Mouse (Mus musculus): Measurements from ENCODE around the gene Thegl. TPM values are rescaled to one million over a fixed set of nuclear protein-coding genes. Genes with fewer than 3 reads are reported as not detected.
"Not testable (repeated sequence)": the region's sequence is repeated elsewhere in the genome, so short reads cannot be mapped to it uniquely, and the experiment has no call there.

The Thegl gene
- polyA plus RNA-seq, 1 experiment from 2014 or later: 0.30 TPM

DNA sequence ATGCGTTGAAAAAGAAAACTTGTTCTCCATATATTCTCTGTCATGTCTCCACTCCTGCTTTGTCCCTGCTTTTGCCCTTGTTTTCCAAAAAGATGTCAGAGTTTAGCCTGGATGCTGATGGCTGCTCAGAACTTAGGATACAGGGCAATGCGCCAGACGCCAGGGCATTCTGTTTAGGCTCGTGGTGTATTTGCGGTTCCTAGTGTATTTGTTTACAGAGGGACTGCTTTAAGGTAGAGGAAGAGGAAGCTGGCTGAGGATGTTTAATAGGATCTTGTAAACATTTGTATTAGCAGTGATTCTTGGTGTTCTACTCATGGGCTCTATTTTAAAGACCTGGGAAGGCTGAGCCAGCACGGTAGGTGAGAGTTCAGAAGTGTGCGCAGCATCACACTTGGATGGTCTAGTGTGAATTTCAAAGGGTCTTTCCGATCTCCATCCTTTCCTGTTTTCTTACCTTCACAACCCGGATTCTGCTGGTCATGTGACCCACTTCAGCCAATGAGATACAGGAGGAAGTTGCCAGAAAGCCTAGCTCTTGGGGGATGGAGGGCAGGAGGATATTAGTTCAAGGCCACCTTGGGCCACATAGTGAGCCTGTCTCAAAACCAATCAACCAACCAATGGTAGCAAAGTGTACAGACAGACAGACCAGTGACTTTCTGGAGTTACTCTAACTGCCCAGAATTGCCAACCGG is 70.1 kb downstream of the Thegl start:
- H3K27me3 ChIP-seq: peaks cover 26% of the 10 kb centered on the region

DNA sequence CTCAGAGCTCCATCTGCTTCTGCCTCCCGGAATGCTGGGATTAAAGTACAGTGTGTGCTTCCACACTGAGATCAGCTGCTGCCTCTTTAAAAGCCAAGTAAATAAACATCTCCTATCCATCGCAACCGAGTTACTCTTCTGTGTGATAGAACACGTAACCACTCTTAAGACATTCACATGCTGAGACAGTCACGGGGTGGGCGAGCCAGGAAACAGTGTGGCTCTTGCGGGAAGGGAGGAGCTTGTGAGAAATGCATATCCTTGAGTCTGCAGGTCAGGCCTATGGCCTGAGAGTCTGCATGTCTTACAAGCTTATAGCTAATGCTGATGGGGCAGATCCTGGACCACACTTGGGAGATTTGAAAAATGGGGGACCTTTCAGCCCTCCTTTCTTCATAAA is 70.7 kb downstream of the Thegl start:
- Histone ChIP-seq H3K9ac (replicated peaks) (no peak overlapping the region), H3K27ac (no peak overlapping the region), H3K4me1 (replicated peaks) (peaks cover 9% of the 10 kb centered on the region), H3K36me3 (no peaks in the 10 kb centered on the region), H3K4me2 (replicated peaks) (no peak overlapping the region), H3K9me3 (no peaks in the 10 kb centered on the region), H3K4me3 (replicated peaks) (no peak overlapping the region), H3K27me3 (peaks cover 29% of the 10 kb centered on the region)
- ATAC-seq: no peak
- WGBS: 89% methylated on average over 7 of the region's 7 CpGs

More for the DNA sequence above, 70.1 kb downstream of the Thegl start:
- WGBS: 94% methylated on average over 10 of the region's 10 CpGs
- H3K9ac ChIP-seq (replicated peaks): no peak overlapping the region
- H3K4me2 ChIP-seq (replicated peaks): no peak overlapping the region
- no peak overlapping the region for H3K27ac ChIP-seq
- ATAC-seq: no peak
- no peaks in the 10 kb centered on the region for H3K36me3 ChIP-seq
- no peaks in the 10 kb centered on the region for H3K9me3 ChIP-seq
- no peak overlapping the region for H3K4me3 ChIP-seq (replicated peaks)
- peaks cover 9% of the 10 kb centered on the region for H3K4me1 ChIP-seq (replicated peaks)

DNA sequence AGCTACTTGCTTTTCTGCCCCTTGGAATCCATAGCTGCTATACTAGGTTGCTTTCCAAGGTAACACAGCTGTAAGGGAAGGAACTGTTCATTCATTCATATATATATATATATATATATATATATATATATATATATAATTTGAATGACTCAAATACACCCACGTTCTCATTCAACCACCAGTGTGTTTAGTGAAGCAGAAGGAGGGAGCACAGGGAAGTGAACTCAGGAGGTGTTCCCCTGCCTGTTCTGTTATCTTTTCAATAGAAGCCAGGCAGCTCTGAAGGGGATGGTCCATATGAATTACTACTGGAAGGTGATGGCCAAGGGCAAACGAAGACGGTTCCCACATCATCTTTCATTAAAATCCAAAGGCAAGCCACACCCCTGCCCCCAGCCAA is 71.3 kb downstream of the Thegl start:
- WGBS: 84% methylated on average over 3 of the region's 3 CpGs
- H3K27ac ChIP-seq: no peak overlapping the region
- H3K9me3 ChIP-seq: no peaks in the 10 kb centered on the region
- ATAC-seq: no peak
- H3K27me3 ChIP-seq: peaks cover 35% of the 10 kb centered on the region
- no peak overlapping the region for H3K4me2 ChIP-seq (replicated peaks)
- no peaks in the 10 kb centered on the region for H3K36me3 ChIP-seq
- H3K4me3 ChIP-seq (replicated peaks): no peak overlapping the region
- H3K4me1 ChIP-seq (replicated peaks): peaks cover 9% of the 10 kb centered on the region
- no peak overlapping the region for H3K9ac ChIP-seq (replicated peaks)

DNA sequence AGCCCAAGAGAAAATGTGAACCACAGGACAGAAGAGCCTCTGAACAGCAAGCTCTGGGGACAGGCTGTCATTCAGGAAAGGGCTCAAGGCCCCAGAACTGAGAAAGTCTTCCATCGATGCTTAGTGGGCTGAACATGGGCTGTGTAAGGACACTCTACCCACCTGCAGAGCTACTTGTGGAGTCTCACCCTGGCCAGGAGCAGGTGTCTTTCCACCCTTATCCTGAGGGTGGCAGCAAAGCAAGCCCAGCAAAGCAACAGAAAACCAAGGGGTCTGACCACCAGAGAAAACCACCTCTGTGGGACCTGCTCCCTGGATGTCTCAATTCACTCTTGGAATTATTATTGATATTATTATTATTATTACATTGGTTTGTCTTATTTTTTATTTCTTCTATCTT is 73.5 kb downstream of the Thegl start:
- no peak overlapping the region for H3K9ac ChIP-seq (replicated peaks)
- peaks cover 15% of the 10 kb centered on the region for H3K4me1 ChIP-seq (replicated peaks)
- 54% methylated on average over 1 of the region's 1 CpGs for WGBS
- no peak overlapping the region for H3K27ac ChIP-seq
- H3K4me3 ChIP-seq (replicated peaks): no peak overlapping the region
- H3K27me3 ChIP-seq: peaks cover 54% of the 10 kb centered on the region
- no peaks in the 10 kb centered on the region for H3K36me3 ChIP-seq
- ATAC-seq: peak; percentile 20; the same call in 1 of the 2 replicates
- no peak overlapping the region for H3K4me2 ChIP-seq (replicated peaks)
- no peaks in the 10 kb centered on the region for H3K9me3 ChIP-seq

DNA sequence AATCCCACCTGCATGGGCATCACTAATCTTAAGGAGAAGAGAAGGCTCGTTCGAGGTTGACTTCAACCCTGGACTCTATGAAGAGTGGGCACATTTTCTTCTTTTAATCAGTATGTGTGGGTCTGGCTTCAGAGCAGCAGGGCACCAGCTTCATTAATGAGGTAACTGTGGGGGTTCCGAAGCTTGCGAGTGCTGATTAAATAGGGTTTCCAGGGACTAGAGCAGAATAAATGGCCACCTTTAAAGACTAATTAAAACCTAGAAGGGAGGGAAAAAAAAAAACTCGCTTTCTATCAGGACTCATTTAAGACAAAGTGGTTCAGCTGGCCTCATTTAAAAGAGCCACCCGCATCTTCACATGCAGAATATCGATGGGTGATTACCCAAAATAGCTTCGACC is 74.1 kb downstream of the Thegl start:
- Histone ChIP-seq H3K27me3 (peaks cover 58% of the 10 kb centered on the region), H3K9me3 (no peaks in the 10 kb centered on the region), H3K36me3 (no peaks in the 10 kb centered on the region), H3K4me3 (replicated peaks) (no peak overlapping the region), H3K4me1 (replicated peaks) (peaks cover 18% of the 10 kb centered on the region), H3K27ac (no peak overlapping the region), H3K4me2 (replicated peaks) (no peak overlapping the region), H3K9ac (replicated peaks) (no peak overlapping the region)
- WGBS: 28% methylated on average over 8 of the region's 8 CpGs
- no peak for ATAC-seq

DNA sequence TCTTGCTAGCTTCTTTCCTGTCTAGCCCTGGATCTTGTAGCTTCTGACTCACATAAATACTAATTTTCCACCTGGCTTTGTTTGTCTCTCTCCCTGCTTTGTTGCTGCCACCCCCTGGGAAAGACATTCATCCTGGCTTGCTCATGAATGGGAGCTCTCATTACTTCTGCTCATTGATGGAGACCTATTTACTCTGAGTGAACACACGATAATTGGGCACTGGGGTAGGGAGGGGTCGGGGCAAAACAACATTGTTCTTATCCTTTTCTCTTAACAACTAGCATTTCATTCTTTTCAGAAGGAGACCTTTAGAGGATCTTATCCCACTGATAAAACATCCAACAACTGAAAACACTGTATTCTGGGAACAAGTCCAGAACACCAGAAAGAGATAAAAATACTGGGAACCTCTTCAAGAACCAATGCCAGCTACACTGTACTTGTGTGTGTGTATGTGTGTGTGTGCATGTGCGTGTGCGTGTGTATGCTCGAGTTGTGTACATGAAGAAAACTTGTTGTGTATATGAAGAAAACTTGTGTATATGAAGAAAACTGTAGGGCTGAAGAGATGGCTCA is 74.8 kb downstream of the Thegl start:
- WGBS: 55% methylated on average over 5 of the region's 5 CpGs
- no peak overlapping the region for H3K27ac ChIP-seq
- H3K4me3 ChIP-seq (replicated peaks): no peak overlapping the region
- ATAC-seq: no peak
- no peaks in the 10 kb centered on the region for H3K9me3 ChIP-seq
- H3K4me1 ChIP-seq (replicated peaks): peaks cover 25% of the 10 kb centered on the region
- no peaks in the 10 kb centered on the region for H3K36me3 ChIP-seq
- no peak overlapping the region for H3K4me2 ChIP-seq (replicated peaks)
- no peak overlapping the region for H3K9ac ChIP-seq (replicated peaks)
- peaks cover 65% of the 10 kb centered on the region for H3K27me3 ChIP-seq

DNA sequence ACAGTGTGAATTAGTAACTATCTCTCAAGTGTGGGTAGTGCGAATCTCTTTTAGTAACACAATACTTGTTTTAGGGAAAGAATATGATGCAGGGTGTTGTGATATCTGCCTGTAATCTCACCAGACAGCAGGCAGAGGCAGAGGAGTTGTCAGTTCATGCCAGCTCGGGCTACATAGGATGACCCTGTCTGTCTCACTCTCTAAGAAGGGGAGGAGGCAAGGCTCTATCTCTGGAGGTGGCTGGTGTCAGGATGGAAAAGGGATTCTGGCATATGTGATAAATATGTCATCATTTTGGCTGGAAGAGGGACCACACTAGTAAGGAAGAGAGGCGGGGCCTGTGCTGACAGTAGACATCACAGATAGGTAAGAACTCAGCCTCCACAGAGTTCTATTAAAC is 76.1 kb downstream of the Thegl start:
- no peak overlapping the region for H3K4me3 ChIP-seq (replicated peaks)
- H3K27me3 ChIP-seq: peaks cover 78% of the 10 kb centered on the region
- WGBS: 86% methylated on average over 3 of the region's 3 CpGs
- H3K36me3 ChIP-seq: no peaks in the 10 kb centered on the region
- no peak overlapping the region for H3K9ac ChIP-seq (replicated peaks)
- no peak overlapping the region for H3K4me2 ChIP-seq (replicated peaks)
- no peaks in the 10 kb centered on the region for H3K9me3 ChIP-seq
- H3K4me1 ChIP-seq (replicated peaks): peaks cover 25% of the 10 kb centered on the region
- no peak overlapping the region for H3K27ac ChIP-seq
- ATAC-seq: no peak

DNA sequence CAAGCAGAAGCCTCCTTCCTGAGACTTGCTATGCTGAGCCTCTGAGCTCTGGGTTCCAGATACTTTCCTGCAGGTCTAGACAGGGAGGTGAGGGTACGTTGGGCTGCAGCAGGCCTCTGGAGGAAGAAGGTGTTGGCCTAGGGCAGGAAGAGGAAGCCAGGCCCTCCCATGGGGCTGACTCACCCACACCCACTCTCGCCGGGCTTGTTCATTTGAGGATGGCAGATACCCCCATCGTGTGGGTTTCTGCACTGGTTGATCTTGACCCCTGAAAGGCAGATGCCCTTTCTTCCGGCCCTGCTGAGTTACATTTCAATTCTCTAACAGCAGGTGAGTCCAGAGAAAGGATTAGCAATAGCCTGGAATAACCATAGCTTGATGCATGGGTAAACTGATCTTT is 76.7 kb downstream of the Thegl start:
- Histone ChIP-seq H3K4me2 (replicated peaks) (no peak overlapping the region), H3K27me3 (peaks cover 84% of the 10 kb centered on the region)

DNA sequence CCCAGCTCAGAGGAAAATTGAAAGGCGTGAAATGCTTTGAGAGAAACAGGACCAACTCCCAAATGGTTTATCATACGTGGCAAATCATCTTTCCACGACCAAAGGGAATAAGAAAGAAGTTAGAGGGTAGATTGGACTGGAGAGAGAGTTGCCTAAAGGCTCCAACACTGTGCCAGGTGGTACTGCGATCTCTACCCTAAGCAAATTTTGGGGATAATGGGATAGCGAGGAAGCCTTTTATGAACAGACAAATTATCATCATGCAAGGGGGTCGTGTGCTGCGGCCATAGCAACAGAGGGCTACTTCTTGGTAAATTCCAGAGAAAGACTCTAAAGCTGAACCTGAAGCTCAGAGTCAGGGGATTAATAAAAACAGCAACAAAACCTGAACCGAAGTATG is 78.1 kb downstream of the Thegl start:
- WGBS: 21% methylated on average over 8 of the region's 8 CpGs
- Histone ChIP-seq H3K27ac (no peak overlapping the region), H3K27me3 (peaks cover 85% of the 10 kb centered on the region), H3K4me3 (replicated peaks) (peak overlapping the region; percentile 59), H3K9ac (replicated peaks) (peak overlapping the region; percentile 63; the same call in 1 of the 2 replicates), H3K36me3 (no peaks in the 10 kb centered on the region), H3K4me1 (replicated peaks) (peaks cover 25% of the 10 kb centered on the region), H3K4me2 (replicated peaks) (peak overlapping the region; percentile 99), H3K9me3 (no peaks in the 10 kb centered on the region)
- ATAC-seq: 0 out of 2 replicates have a peak, but pooled peaks have one; percentile 21

More for the DNA sequence above, 76.7 kb downstream of the Thegl start:
- WGBS: 76% methylated on average over 5 of the region's 5 CpGs
- Histone ChIP-seq H3K9ac (replicated peaks) (no peak overlapping the region), H3K9me3 (no peaks in the 10 kb centered on the region), H3K4me3 (replicated peaks) (no peak overlapping the region), H3K36me3 (no peaks in the 10 kb centered on the region), H3K27ac (no peak overlapping the region), H3K4me1 (replicated peaks) (peaks cover 25% of the 10 kb centered on the region)
- ATAC-seq: no peak

DNA sequence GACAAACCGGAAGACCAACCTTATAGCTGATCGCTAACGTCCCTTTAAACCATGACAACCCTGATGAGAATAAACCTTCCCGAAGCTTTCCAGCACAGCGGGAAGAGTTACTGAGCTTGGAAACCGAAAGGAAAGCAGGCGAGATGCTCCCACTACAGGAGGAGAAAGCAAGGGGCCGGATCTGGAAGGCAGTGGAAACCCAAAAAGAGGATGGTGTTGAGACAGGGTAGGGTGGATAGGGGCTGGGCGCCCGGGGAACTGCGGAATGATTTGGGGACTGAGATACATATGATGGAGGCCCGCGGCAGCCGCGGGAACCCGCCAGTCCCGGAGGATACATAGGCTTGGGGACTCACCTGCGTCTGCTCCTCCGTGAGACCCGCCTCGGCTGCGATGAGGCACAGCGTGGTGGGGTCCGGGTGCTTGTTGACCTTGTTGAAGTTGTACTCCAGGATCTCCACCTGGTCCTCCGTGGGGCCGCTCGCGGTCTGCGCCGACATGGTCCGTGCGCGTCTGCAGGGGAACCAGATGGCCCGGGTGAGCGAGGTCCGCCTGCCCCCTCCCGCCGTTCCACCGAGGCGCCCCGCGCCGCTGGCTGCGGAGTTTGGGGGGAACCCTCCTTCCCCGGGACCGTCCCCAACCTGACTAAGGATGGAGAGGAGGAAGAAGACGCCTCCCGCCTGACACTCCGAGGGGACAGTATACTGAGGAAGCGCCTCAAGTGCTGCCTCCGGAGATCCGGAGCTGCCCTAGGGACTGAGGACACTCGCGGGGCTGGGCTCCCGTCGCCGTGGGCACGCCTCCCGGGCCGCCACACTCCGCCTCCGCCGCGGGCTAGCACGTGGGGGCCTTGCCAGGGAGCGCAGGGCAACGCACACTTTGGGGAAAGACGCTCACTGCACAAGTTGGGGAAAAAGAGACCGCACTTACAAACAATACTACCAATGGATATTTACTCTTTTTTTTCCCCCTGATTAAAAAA is 79.0 kb downstream of the Thegl start:
- H3K4me1 ChIP-seq (replicated peaks): peaks cover 23% of the 10 kb centered on the region
- peak overlapping the region; percentile 99 for H3K4me2 ChIP-seq (replicated peaks)
- H3K27me3 ChIP-seq: peaks cover 82% of the 10 kb centered on the region
- WGBS: under 1% methylated on average over 67 of the region's 69 CpGs
- H3K36me3 ChIP-seq: no peaks in the 10 kb centered on the region
- ATAC-seq: peak; percentile 74
- peak overlapping the region; percentile 59 for H3K4me3 ChIP-seq (replicated peaks)
- H3K9ac ChIP-seq (replicated peaks): peak overlapping the region; percentile 63
- H3K9me3 ChIP-seq: no peaks in the 10 kb centered on the region
- H3K27ac ChIP-seq: no peak overlapping the region

DNA sequence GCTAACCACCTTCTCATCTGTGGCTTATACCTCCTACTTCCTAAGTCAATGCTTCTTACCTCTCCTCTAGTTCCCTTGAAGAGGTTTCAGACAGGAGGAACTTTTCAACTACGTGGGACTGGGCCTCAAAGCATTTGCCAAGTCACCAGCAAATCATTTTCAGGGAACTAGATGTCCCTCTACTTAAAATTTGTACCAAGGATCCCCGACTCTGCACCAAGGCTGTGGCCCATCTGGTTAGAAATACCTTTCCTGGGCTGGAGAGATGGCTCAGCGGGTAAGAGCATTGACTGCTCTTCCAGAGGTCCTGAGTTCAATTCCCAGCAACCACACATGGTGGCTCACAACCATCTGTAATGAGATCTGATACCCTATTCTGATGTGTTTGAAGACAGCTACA is 80.4 kb downstream of the Thegl start:
- Histone ChIP-seq H3K27me3 (peaks cover 86% of the 10 kb centered on the region), H3K4me1 (replicated peaks) (peaks cover 16% of the 10 kb centered on the region)
- H3K27ac ChIP-seq; H3K9me3 ChIP-seq; H3K36me3 ChIP-seq; ATAC-seq; H3K4me3 ChIP-seq (replicated peaks); H3K4me2 ChIP-seq (replicated peaks); H3K9ac ChIP-seq (replicated peaks): not testable (repeated sequence)
- 88% methylated on average over 3 of the region's 3 CpGs for WGBS

DNA sequence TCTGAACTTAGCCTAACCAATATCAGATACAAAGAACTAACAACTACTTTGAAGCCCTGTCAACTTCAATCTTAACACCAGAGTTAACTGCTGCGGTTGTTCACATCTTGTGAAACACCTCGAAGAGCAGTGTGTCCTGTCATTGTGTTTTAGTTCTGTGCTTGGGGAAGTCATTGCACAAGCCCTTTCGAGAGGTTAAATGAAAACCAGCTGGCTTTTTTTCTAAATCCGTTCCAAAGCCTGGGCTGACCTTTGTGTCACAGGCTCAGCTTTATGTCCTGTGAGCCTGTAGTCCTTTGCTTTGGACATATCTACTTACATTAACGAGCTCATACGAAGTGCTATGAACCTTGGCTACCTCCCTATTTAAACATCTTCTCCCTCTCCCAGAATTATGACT is 81.9 kb downstream of the Thegl start:
- no peak overlapping the region for H3K4me2 ChIP-seq (replicated peaks)
- WGBS: 54% methylated on average over 6 of the region's 6 CpGs
- peaks cover 17% of the 10 kb centered on the region for H3K4me1 ChIP-seq (replicated peaks)
- H3K9ac ChIP-seq (replicated peaks): no peak overlapping the region
- no peaks in the 10 kb centered on the region for H3K36me3 ChIP-seq
- H3K27ac ChIP-seq: no peak overlapping the region
- no peaks in the 10 kb centered on the region for H3K9me3 ChIP-seq
- no peak for ATAC-seq
- peaks cover 84% of the 10 kb centered on the region for H3K27me3 ChIP-seq
- H3K4me3 ChIP-seq (replicated peaks): no peak overlapping the region
